Mouse (Mus musculus) forebrain, embryonic 14.5 days (tissue): ENCODE results near the gene Capn7. TPM values are rescaled to one million over a fixed set of nuclear protein-coding genes. Genes with fewer than 3 reads are reported as not detected.

Experiments
- ATAC-seq: fragments of 200-750 bp; cut with Nextera tagmentation; 2 replicates; pipeline ENCODE4 v1.8.0; 2017; ENCODE audit warnings: mild to moderate bottlenecking, moderate library complexity
- DNase-seq: peaks from one replicate; pipeline ENCODE4 v3.0.0-alpha.2; 2015; ENCODE audit warnings: low spot score
- H3K27ac ChIP-seq: fragments of 300-500 bp; sonication (generic); 2 replicates; pipeline ENCODE4 v1.5.1; 2014; ENCODE audit warnings: low read depth, mild to moderate bottlenecking, control low read depth, low read length, moderate library complexity
- H3K27me3 ChIP-seq: fragments of 300-500 bp; sonication (generic); replicated peaks from 2 replicates; pipeline ENCODE4 v1.6.1; 2014; ENCODE audit warnings: low read length, control low read depth, mixed read lengths; ENCODE audit not compliant: control insufficient read depth, insufficient read depth
- H3K36me3 ChIP-seq: fragments of 300-500 bp; sonication (generic); 2 replicates; pipeline ENCODE4 v1.6.1; 2014; ENCODE audit warnings: low read length, control low read depth; ENCODE audit not compliant: control insufficient read depth, insufficient read depth
- H3K4me1 ChIP-seq: fragments of 300-500 bp; sonication (generic); 2 replicates; pipeline ENCODE4 v1.6.1; 2014; ENCODE audit warnings: antibody characterized with exemption, low read length, control low read depth; ENCODE audit not compliant: control insufficient read depth, insufficient read depth
- H3K4me2 ChIP-seq: fragments of 300-500 bp; sonication (generic); 2 replicates; pipeline ENCODE4 v1.6.1; 2014; ENCODE audit warnings: mild to moderate bottlenecking, control low read depth, low read length
- H3K4me3 ChIP-seq: fragments of 300-500 bp; sonication (generic); 2 replicates; pipeline ENCODE4 v1.5.1; 2014; ENCODE audit warnings: low read depth, low read length, control low read depth
- H3K9ac ChIP-seq: fragments of 300-500 bp; sonication (generic); 2 replicates; pipeline ENCODE4 v1.6.1; 2014; ENCODE audit warnings: mild to moderate bottlenecking, low read length, control low read depth, moderate library complexity
- H3K9me3 ChIP-seq: fragments of 300-500 bp; sonication (generic); replicated peaks from 2 replicates; pipeline ENCODE4 v1.6.1; 2016; ENCODE audit warnings: low read length, control low read depth, mixed read lengths; ENCODE audit not compliant: control insufficient read depth
- WGBS: fragments of 180-500 bp; shearing (Covaris S2); extraction: QIAGEN DNeasy Blood & Tissue Kit; methylation state at CpG from one replicate; pipeline ENCODE4 v1.1.7; 2014; 5-methylcytosine and 5-hydroxymethylcytosine counted together
- polyA plus RNA-seq: library from polyadenylated mRNA; unstranded; fragments of >200 nt; fragmentation: Nextera tagmentation; extraction: Ambion mirVana; gene quantifications from 2 replicates; pipeline ENCODE4 v1.2.1, GENCODE M21; 2014

The Capn7 gene
- polyA plus RNA-seq, 1 experiment from 2014 or later: 61.9 TPM

- Histone ChIP-seq H3K9me3 (no peaks in the 10 kb centered on the region), H3K4me2 (no peak overlapping the region), H3K9ac (no peak overlapping the region), H3K36me3 (peaks cover 16% of the 10 kb centered on the region; the same call in 1 of the 2 replicates), H3K4me3 (no peak overlapping the region), H3K4me1 (no peaks in the 10 kb centered on the region), H3K27me3 (no peaks in the 10 kb centered on the region), H3K27ac (no peak overlapping the region)
- 79% methylated on average over 9 of the region's 9 CpGs for WGBS
- DNase-seq: no peak
- no peak for ATAC-seq
These were observed 67.1 kb downstream of the Capn7 start for GRCm38 (mm10) chr14:31403556-31403955.

GRCm38 (mm10) chr14:31403995-31404394 lies 67.6 kb downstream of the Capn7 start:
- H3K9ac ChIP-seq: no peak overlapping the region
- no peak overlapping the region for H3K4me2 ChIP-seq
- ATAC-seq (no peak), DNase-seq (no peak)
- whole genome bisulfite sequencing: 90% methylated on average over 8 of the region's 8 CpGs
- H3K4me3 ChIP-seq: no peak overlapping the region
- H3K4me1 ChIP-seq: no peaks in the 10 kb centered on the region
- no peaks in the 10 kb centered on the region for H3K9me3 ChIP-seq
- H3K27ac ChIP-seq: no peak overlapping the region
- no peaks in the 10 kb centered on the region for H3K27me3 ChIP-seq
- H3K36me3 ChIP-seq: peaks cover 19% of the 10 kb centered on the region; the same call in 1 of the 2 replicates

- H3K27me3 ChIP-seq: no peaks in the 10 kb centered on the region
- no peak overlapping the region for H3K9ac ChIP-seq
- no peak for ATAC-seq
- H3K4me1 ChIP-seq: no peaks in the 10 kb centered on the region
- H3K36me3 ChIP-seq: peaks cover 19% of the 10 kb centered on the region; the same call in 1 of the 2 replicates
- no peak overlapping the region for H3K4me3 ChIP-seq
- 95% methylated on average over 4 of the region's 4 CpGs for WGBS
- H3K9me3 ChIP-seq: no peaks in the 10 kb centered on the region
- H3K27ac ChIP-seq: no peak overlapping the region
- H3K4me2 ChIP-seq: no peak overlapping the region
- DNase-seq: no peak
These were observed 68.2 kb downstream of the Capn7 start for GRCm38 (mm10) chr14:31404663-31405062.

GRCm38 (mm10) chr14:31405652-31406051 lies 69.2 kb downstream of the Capn7 start:
- H3K4me1 ChIP-seq: no peaks in the 10 kb centered on the region
- no peak for ATAC-seq
- no peak overlapping the region for H3K27ac ChIP-seq
- no peak overlapping the region for H3K4me3 ChIP-seq
- H3K4me2 ChIP-seq: no peak overlapping the region
- no peak for DNase-seq
- H3K27me3 ChIP-seq: no peaks in the 10 kb centered on the region
- WGBS: 88% methylated on average over 6 of the region's 6 CpGs
- no peaks in the 10 kb centered on the region for H3K9me3 ChIP-seq
- peaks cover 21% of the 10 kb centered on the region for H3K36me3 ChIP-seq
- H3K9ac ChIP-seq: no peak overlapping the region

GRCm38 (mm10) chr14:31406154-31406810 lies 69.8 kb downstream of the Capn7 start:
- no peak overlapping the region for H3K9ac ChIP-seq
- peaks cover 24% of the 10 kb centered on the region for H3K36me3 ChIP-seq
- 88% methylated on average over 12 of the region's 12 CpGs for WGBS
- H3K4me1 ChIP-seq: no peaks in the 10 kb centered on the region
- no peaks in the 10 kb centered on the region for H3K27me3 ChIP-seq
- H3K4me3 ChIP-seq: no peak overlapping the region
- no peak overlapping the region for H3K27ac ChIP-seq
- no peaks in the 10 kb centered on the region for H3K9me3 ChIP-seq
- H3K4me2 ChIP-seq: no peak overlapping the region
- no peak for DNase-seq
- ATAC-seq: no peak

GRCm38 (mm10) chr14:31407208-31407607 lies 70.8 kb downstream of the Capn7 start:
- Histone ChIP-seq H3K9ac (no peak overlapping the region), H3K4me1 (no peaks in the 10 kb centered on the region), H3K4me2 (no peak overlapping the region), H3K27ac (no peak overlapping the region), H3K36me3 (peaks cover 24% of the 10 kb centered on the region), H3K9me3 (no peaks in the 10 kb centered on the region), H3K4me3 (no peak overlapping the region), H3K27me3 (no peaks in the 10 kb centered on the region)
- WGBS: 94% methylated on average over 15 of the region's 15 CpGs
- DNase-seq (no peak), ATAC-seq (no peak)

- Histone ChIP-seq H3K9ac (no peak overlapping the region), H3K9me3 (no peaks in the 10 kb centered on the region), H3K4me1 (no peaks in the 10 kb centered on the region), H3K27me3 (no peaks in the 10 kb centered on the region), H3K27ac (no peak overlapping the region), H3K36me3 (peaks cover 27% of the 10 kb centered on the region), H3K4me3 (no peak overlapping the region), H3K4me2 (no peak overlapping the region)
- 82% methylated on average over 6 of the region's 6 CpGs for WGBS
- no peak for DNase-seq
- no peak for ATAC-seq
These were observed 71.6 kb downstream of the Capn7 start for GRCm38 (mm10) chr14:31407911-31408604.

- Histone ChIP-seq H3K27ac (no peak overlapping the region), H3K9ac (no peak overlapping the region), H3K9me3 (no peaks in the 10 kb centered on the region), H3K4me3 (no peak overlapping the region), H3K36me3 (peaks cover 27% of the 10 kb centered on the region), H3K27me3 (no peaks in the 10 kb centered on the region), H3K4me2 (no peak overlapping the region), H3K4me1 (0 out of 2 replicates have a peak, but pooled peaks cover 2% of the 10 kb centered on the region)
- WGBS: 82% methylated on average over 8 of the region's 8 CpGs
- no peak for DNase-seq
- ATAC-seq: no peak
These were observed 72.2 kb downstream of the Capn7 start for GRCm38 (mm10) chr14:31408666-31409065.

GRCm38 (mm10) chr14:31410123-31410724 lies 73.8 kb downstream of the Capn7 start:
- ATAC-seq (no peak), DNase-seq (no peak)
- Histone ChIP-seq H3K9ac (no peak overlapping the region), H3K4me3 (no peak overlapping the region), H3K4me1 (0 out of 2 replicates have a peak, but pooled peaks cover 2% of the 10 kb centered on the region), H3K27me3 (no peaks in the 10 kb centered on the region), H3K9me3 (no peaks in the 10 kb centered on the region), H3K27ac (no peak overlapping the region), H3K4me2 (no peak overlapping the region), H3K36me3 (peaks cover 26% of the 10 kb centered on the region)
- 89% methylated on average over 9 of the region's 9 CpGs for WGBS
